Mouse (Mus musculus): ENCODE results near the gene N4bp2l2. TPM values are rescaled to one million over a fixed set of nuclear protein-coding genes. Genes with fewer than 3 reads are reported as not detected.

The N4bp2l2 gene
- polyA plus RNA-seq, 1 experiment = 33.6 TPM

DNA sequence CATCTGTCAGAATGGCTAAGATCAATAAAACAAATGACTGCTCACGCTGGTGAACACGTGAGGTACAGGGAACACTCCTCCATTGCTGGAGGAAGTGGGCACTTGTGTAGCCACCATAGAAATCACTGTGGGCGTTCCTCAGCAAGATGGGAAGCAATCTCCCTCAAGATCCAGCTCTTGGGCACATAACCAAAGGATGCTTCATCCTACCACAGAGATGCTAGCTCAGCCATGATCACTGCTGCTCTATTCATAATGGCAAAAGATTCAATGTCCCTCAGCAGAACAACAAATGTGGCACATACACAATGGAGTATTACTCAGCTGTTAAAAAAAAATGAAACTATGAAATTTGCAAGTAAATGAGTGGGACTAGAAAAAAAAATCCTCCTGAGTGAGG, 49.3 kb downstream of the N4bp2l2 start:
- Histone ChIP-seq H3K27ac (ENCODE audit: insufficient read depth, low read length) (no peak overlapping the region), H3K4me3 (ENCODE audit: insufficient read depth, low read length) (no peak overlapping the region), H3K4me1 (ENCODE audit: control insufficient read depth, insufficient read depth, low read length) (no peaks in the 10 kb centered on the region)
- TF ChIP-seq CTCF (IDR thresholded peaks at IDR 0.05; ENCODE audit: extremely low read depth, insufficient read depth, low read length) = no peak
- TF ChIP-seq POLR2A (IDR thresholded peaks at IDR 0.05; ENCODE audit: extremely low read depth, insufficient read depth, low read length) = no peak

DNA sequence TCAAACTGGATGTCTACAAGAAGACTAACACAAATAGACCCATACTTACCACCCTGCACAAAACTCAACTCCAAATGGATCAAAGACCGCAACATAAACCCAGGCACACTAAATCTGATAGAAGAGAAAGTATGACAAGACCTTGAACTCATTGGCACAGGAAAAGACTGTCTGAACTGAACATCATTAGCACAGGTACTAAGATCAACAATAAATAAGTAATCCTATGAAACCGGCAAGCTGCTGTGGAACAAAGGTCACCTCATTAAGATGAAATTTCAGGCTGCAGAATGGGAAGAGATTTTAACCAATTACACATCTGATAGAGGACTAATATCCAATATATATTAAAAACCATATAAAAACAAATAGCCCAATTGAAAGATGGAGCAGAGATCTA, 49.8 kb downstream of the N4bp2l2 start:
- no peak overlapping the region for H3K4me3 ChIP-seq (ENCODE audit: insufficient read depth, low read length)
- TF ChIP-seq CTCF (IDR thresholded peaks at IDR 0.05; ENCODE audit: extremely low read depth, insufficient read depth, low read length) = no peak
- no peak for TF ChIP-seq POLR2A (IDR thresholded peaks at IDR 0.05; ENCODE audit: extremely low read depth, insufficient read depth, low read length)
- no peaks in the 10 kb centered on the region for H3K4me1 ChIP-seq (ENCODE audit: control insufficient read depth, insufficient read depth, low read length)
- H3K27ac ChIP-seq (ENCODE audit: insufficient read depth, low read length) = no peak overlapping the region

DNA sequence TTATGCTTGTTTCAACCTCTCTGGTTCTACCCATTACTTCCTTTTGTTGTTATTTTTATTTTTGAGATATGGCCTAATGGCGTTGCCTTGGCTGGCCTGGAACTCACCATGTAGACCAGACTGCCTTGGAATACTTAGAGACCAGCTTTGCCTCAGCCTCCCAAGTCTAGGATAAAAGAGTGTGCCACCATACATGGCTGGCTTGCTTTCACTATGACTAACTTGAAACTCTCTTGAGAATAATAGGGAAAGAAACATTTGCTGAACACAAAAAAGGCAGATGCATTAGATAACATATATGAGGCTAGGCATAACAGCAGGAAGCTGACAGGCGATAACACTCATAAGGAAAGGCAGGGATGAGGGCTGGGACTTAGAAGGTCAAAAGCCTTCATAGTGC, 51.9 kb downstream of the N4bp2l2 start:
- Histone ChIP-seq H3K4me1 (ENCODE audit: control insufficient read depth, insufficient read depth, low read length) (no peaks in the 10 kb centered on the region), H3K4me3 (ENCODE audit: insufficient read depth, low read length) (no peak overlapping the region), H3K27ac (ENCODE audit: insufficient read depth, low read length) (no peak overlapping the region)
- TF ChIP-seq POLR2A (IDR thresholded peaks at IDR 0.05; ENCODE audit: extremely low read depth, insufficient read depth, low read length) = no peak
- no peak for TF ChIP-seq CTCF (IDR thresholded peaks at IDR 0.05; ENCODE audit: extremely low read depth, insufficient read depth, low read length)

DNA sequence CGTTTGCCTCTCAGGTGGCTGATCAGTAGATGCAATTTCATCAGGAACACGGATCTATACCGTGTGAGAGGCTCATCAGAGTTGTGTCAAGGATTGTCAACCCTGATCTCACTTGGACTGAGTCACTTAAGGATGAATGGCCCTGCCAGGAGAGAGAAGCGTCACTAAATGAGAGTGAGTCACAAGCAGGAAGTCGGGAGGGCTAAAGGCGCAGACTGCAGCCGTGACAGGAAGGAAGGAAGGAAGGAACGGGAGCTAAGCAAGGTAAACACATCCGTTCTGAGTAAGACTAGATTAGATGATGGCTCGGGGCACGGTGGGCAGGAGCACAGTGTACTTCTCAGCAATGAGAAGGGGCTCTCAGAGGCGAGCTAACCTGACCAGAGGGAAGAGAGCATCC, 54.3 kb downstream of the N4bp2l2 start:
- Histone ChIP-seq H3K4me1 (ENCODE audit: control insufficient read depth, insufficient read depth, low read length) (no peaks in the 10 kb centered on the region), H3K4me3 (ENCODE audit: insufficient read depth, low read length) (no peak overlapping the region), H3K27ac (ENCODE audit: insufficient read depth, low read length) (no peak overlapping the region)
- TF ChIP-seq POLR2A (IDR thresholded peaks at IDR 0.05; ENCODE audit: extremely low read depth, insufficient read depth, low read length) (no peak), CTCF (IDR thresholded peaks at IDR 0.05; ENCODE audit: extremely low read depth, insufficient read depth, low read length) (no peak)

DNA sequence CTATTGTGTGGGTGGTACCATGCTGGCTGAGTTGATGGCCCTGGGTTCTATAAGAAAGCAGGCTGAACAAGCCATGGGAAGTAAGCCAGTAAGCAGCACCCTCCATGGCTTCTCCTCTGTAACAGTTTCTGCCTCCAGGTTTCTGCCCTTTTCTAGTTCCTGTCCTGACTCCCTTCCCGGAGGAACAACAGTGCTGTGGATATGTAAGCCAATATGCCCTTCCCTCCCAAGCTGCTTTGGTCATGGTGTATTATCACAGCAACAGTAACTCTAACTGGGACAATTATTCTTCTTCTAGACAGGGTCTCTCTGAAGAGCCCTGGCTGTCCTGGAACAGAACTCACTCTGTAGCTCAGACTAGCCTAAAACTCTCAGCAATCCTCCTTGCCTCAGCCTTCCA, 54.8 kb downstream of the N4bp2l2 start:
- Histone ChIP-seq H3K27ac (ENCODE audit: insufficient read depth, low read length) (no peak overlapping the region), H3K4me1 (ENCODE audit: control insufficient read depth, insufficient read depth, low read length) (no peaks in the 10 kb centered on the region), H3K4me3 (ENCODE audit: insufficient read depth, low read length) (no peak overlapping the region)
- TF ChIP-seq POLR2A (IDR thresholded peaks at IDR 0.05; ENCODE audit: extremely low read depth, insufficient read depth, low read length) (no peak), CTCF (IDR thresholded peaks at IDR 0.05; ENCODE audit: extremely low read depth, insufficient read depth, low read length) (no peak)

DNA sequence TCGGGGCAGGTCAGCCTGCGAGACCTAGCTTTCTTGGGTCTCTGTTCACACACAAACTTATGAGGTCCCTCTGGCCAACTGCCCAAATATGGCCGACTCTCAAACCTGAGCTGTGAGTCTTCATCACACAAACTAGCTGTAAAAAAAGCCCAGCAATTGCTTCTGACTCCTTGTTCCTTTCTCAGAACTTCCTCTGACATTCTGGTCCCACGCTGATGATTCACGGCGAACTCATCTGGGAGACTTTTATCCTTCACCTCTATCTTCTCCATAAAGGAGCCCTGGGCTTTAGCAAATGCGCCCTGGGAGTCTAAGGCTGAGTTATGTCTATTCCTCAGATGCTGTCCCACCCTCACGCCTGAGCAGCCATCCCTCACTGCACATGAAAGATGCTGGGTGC, 58.4 kb downstream of the N4bp2l2 start:
- TF ChIP-seq CTCF (IDR thresholded peaks at IDR 0.05; ENCODE audit: extremely low read depth, insufficient read depth, low read length) (no peak), POLR2A (IDR thresholded peaks at IDR 0.05; ENCODE audit: extremely low read depth, insufficient read depth, low read length) (no peak)
- Histone ChIP-seq H3K27ac (ENCODE audit: insufficient read depth, low read length) (no peak overlapping the region), H3K4me1 (ENCODE audit: control insufficient read depth, insufficient read depth, low read length) (no peaks in the 10 kb centered on the region), H3K4me3 (ENCODE audit: insufficient read depth, low read length) (no peak overlapping the region)

DNA sequence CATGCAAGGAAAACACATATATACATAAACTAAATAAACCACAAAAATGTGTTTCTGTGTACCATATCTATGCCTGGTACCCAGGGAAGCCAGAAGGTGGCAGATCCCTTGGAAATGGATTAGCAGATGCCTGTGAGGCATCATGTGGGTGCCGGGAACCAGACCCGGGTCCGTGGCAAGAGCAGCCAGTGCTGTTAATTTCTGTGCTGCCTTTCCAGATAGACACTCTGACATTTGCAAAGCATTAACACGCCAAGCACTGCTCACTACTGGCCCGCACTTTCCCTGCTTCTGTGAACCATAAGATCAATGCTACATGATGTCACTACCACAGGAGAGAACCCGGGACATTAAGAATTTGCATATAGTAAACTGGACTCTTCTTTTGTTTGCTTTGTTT, 59.9 kb downstream of the N4bp2l2 start:
- H3K27ac ChIP-seq (ENCODE audit: insufficient read depth, low read length) = no peak overlapping the region
- no peak for TF ChIP-seq POLR2A (IDR thresholded peaks at IDR 0.05; ENCODE audit: extremely low read depth, insufficient read depth, low read length)
- TF ChIP-seq CTCF (IDR thresholded peaks at IDR 0.05; ENCODE audit: extremely low read depth, insufficient read depth, low read length) = no peak

DNA sequence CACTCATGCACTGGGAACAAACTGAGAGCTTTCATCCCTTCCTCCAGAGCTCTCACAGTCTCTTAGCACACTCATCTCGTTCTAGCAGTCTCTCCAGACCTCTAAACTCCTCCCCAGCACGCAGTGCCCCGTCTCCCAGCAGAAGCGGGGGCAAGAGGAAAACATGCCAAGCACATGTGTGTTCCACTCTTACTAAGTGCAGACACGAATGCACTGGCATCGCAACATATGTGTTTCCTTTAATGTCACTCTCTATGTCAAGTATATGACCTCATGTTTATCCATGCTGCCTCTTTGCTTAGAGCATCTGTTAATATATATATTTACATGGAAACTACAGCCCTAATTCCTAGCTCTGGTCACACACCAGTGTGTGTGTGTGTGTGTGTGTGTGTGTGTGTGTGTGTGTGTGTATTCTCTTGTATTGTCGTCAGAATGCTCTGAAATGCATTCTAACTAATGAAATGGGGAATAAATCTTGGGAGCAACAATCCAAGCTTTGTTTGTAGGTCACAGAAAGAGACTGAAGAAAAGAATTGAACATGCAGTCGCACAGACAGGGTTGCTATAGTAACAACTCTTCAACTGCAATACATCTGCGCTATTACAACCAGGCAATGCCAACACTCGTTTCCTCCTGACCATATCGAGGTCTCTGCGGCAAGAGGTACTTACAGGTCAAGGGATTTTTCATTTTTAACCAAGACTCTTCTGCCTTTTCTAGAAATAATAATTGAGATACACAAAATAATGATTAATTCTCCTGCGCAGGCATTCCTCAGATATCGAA, 64.3 kb downstream of the N4bp2l2 start:
- TF ChIP-seq POLR2A (IDR thresholded peaks at IDR 0.05; ENCODE audit: extremely low read depth, insufficient read depth, low read length) = no peak
- no peak for TF ChIP-seq CTCF (IDR thresholded peaks at IDR 0.05; ENCODE audit: extremely low read depth, insufficient read depth, low read length)
- H3K27ac ChIP-seq (ENCODE audit: insufficient read depth, low read length) = no peak overlapping the region
- H3K4me1 ChIP-seq (ENCODE audit: control insufficient read depth, insufficient read depth, low read length) = peaks cover 2% of the 10 kb centered on the region
- no peak overlapping the region for H3K4me3 ChIP-seq (ENCODE audit: insufficient read depth, low read length)

More for the DNA sequence above, 59.9 kb downstream of the N4bp2l2 start:
- Histone ChIP-seq H3K4me1 (ENCODE audit: control insufficient read depth, insufficient read depth, low read length) (peaks cover 2% of the 10 kb centered on the region), H3K4me3 (ENCODE audit: insufficient read depth, low read length) (no peak overlapping the region)

DNA sequence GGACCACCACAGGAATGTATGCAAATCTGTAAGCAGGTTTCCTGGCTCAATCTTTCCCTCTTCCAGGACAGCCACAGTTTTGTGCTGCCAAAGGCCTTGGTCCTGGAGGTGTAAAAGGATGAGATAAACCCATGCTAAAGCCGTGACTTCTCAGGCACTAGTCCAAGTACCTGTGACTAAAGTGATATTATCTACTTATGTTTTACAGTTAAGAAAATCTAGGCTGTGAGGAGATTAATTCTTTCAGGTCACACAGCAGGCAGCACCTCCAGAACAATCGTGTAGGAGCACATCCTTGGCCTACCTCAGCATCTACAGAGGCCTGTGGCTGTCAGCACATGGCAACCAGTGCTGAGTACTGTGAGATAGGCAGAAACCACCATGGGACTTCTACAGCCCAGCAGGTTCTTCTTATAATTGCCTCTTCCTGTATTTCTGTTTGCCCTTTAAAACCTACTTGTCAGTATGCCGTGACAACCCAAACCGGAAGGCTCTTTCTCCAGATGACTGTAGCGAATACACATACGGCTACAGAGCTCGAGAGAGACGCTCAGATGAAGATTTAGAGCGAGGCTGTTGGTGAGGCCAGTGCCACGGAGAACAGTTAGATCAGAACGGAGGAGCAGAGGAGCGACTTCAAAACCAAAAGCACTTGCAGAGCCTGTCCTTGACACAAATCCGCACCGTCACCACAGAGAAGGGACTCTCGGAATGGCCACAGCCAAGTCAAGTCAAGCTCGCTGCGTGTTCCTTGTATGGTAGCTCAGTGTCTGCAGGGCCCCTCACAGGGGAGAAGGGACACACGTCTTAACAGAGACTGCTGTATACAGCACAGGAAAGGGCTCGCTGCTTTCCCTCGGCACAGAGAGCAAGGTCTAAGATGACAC, 65.2 kb downstream of the N4bp2l2 start:
- H3K27ac ChIP-seq (ENCODE audit: insufficient read depth, low read length) = no peak overlapping the region
- peaks cover 2% of the 10 kb centered on the region for H3K4me1 ChIP-seq (ENCODE audit: control insufficient read depth, insufficient read depth, low read length)
- no peak for TF ChIP-seq POLR2A (IDR thresholded peaks at IDR 0.05; ENCODE audit: extremely low read depth, insufficient read depth, low read length)
- no peak for TF ChIP-seq CTCF (IDR thresholded peaks at IDR 0.05; ENCODE audit: extremely low read depth, insufficient read depth, low read length)
- no peak overlapping the region for H3K4me3 ChIP-seq (ENCODE audit: insufficient read depth, low read length)
